Mouse (Mus musculus) forebrain, embryonic 12.5 days (tissue): Measurements from ENCODE around the gene Cant1. TPM values are rescaled to one million over a fixed set of nuclear protein-coding genes. Genes with fewer than 3 reads are reported as not detected.

ENCODE experiments used
- ATAC-seq: fragments of 200-750 bp; cut with Nextera tagmentation; 2 replicates; pipeline ENCODE4 v1.8.0; 2017; ENCODE audit warnings: moderate TSS enrichment; ENCODE audit not compliant: low FRiP score
- H3K27ac ChIP-seq: fragments of 300-500 bp; sonication (generic); 2 replicates; pipeline ENCODE4 v1.5.1; 2016; ENCODE audit warnings: mild to moderate bottlenecking
- H3K27me3 ChIP-seq: fragments of 300-500 bp; sonication (generic); 2 replicates; pipeline ENCODE4 v1.6.1; 2016; ENCODE audit warnings: mild to moderate bottlenecking
- H3K36me3 ChIP-seq: fragments of 300-500 bp; sonication (generic); replicated peaks from 2 replicates; pipeline ENCODE4 v1.6.1; 2016; ENCODE audit warnings: mild to moderate bottlenecking
- H3K4me1 ChIP-seq: fragments of 300-500 bp; sonication (generic); 2 replicates; pipeline ENCODE4 v1.6.1; 2016
- H3K4me2 ChIP-seq: fragments of 300-500 bp; sonication (generic); 2 replicates; pipeline ENCODE4 v1.6.1; 2016; ENCODE audit warnings: mild to moderate bottlenecking, moderate library complexity
- H3K4me3 ChIP-seq: fragments of 300-500 bp; sonication (generic); replicated peaks from 2 replicates; pipeline ENCODE4 v1.5.1; 2016; ENCODE audit warnings: mild to moderate bottlenecking
- H3K9ac ChIP-seq: fragments of 300-500 bp; sonication (generic); 2 replicates; pipeline ENCODE4 v1.6.1; 2016; ENCODE audit warnings: mild to moderate bottlenecking
- H3K9me3 ChIP-seq: fragments of 300-500 bp; sonication (generic); 2 replicates; pipeline ENCODE4 v1.6.1; 2016
- WGBS: fragments of 180-500 bp; shearing (Covaris S2); methylation state at CpG from one replicate; pipeline ENCODE4 v1.1.7; 2016; 5-methylcytosine and 5-hydroxymethylcytosine counted together
- polyA plus RNA-seq: library from polyadenylated mRNA; unstranded; fragments of >200 nt; fragmentation: Nextera tagmentation; extraction: Ambion mirVana; gene quantifications from 2 replicates; pipeline ENCODE4 v1.2.1, GENCODE M21; 2016

The Cant1 gene
- polyA plus RNA-seq, 1 experiment from 2014 or later, result 27.0 TPM

DNA sequence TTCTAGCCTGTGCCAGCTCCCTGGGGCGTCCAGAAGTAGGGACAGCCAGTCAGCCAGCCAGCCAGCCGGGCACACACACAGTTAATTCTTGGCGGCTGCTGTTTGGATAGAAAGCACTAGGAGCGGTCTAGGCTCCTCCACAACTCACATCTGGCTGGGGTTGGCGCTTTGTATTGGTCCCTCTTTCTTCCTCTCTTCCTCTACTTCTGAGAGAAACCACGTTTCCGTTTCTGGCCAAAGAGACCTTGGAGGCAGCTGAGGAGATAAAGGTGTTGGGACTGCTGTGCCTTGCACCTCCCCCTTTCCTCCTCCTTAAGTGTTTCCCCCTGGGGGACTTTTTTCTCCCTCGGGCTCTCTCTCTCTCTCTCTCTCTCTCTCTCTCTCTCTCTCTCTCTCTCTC, 9.1 kb upstream of the Cant1 start, which contains the start of gene C1qtnf1:
TSS of gene C1qtnf1 (plus strand) at position 218 of the 400 bp plus-strand sequence.
- H3K4me3 ChIP-seq, result peak within 1 kb of the TSS; percentile 0
- WGBS, result under 1% methylated on average over 8 of the region's 8 CpGs

DNA sequence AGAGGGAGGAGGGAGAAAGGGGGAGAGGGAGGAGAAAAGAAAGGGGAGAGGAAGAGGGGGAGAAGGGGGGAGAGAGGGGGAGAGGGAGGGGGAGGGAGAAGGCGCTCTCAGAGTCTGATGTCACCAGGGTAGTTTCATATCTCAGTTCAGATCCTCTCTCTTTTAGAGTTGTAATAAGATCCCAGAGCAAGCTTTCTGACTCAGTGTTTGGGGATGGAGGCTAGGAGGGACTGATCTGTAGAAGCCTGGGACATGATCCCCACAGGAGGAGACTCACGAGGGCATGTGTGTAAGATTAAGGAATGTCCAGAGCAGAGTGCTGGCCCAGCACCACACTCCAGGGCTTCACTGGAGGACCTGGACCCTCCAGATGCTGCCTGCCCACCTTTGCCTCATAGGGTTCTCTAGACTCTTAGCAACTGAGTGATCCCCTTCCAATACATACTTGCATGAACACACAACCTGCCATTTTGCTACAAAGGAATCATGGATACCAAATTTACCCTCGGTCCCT, 8.4 kb upstream of the Cant1 start:
- no peak overlapping the region for H3K4me3 ChIP-seq
- peaks cover 18% of the 10 kb centered on the region for H3K27me3 ChIP-seq
- no peak overlapping the region; the same call in 1 of the 2 replicates for H3K4me2 ChIP-seq
- H3K36me3 ChIP-seq, result no peaks in the 10 kb centered on the region
- H3K9me3 ChIP-seq, result no peaks in the 10 kb centered on the region
- H3K9ac ChIP-seq, result no peak overlapping the region
- WGBS, result 55% methylated on average over 3 of the region's 3 CpGs
- H3K4me1 ChIP-seq, result peaks cover 35% of the 10 kb centered on the region
- no peak overlapping the region for H3K27ac ChIP-seq
- ATAC-seq, result no peak

More for the DNA sequence above, 9.1 kb upstream of the Cant1 start, which contains the start of gene C1qtnf1:
- Histone ChIP-seq H3K36me3 (no peaks in the 10 kb centered on the region), H3K27ac (no peak within 1 kb of the TSS), H3K4me1 (peaks cover 35% of the 10 kb centered on the region), H3K4me2 (peak within 1 kb of the TSS; percentile 38), H3K9me3 (no peaks in the 10 kb centered on the region), H3K27me3 (peaks cover 18% of the 10 kb centered on the region), H3K9ac (peak within 1 kb of the TSS; percentile 9; the same call in 1 of the 2 replicates)
- no peak for ATAC-seq

DNA sequence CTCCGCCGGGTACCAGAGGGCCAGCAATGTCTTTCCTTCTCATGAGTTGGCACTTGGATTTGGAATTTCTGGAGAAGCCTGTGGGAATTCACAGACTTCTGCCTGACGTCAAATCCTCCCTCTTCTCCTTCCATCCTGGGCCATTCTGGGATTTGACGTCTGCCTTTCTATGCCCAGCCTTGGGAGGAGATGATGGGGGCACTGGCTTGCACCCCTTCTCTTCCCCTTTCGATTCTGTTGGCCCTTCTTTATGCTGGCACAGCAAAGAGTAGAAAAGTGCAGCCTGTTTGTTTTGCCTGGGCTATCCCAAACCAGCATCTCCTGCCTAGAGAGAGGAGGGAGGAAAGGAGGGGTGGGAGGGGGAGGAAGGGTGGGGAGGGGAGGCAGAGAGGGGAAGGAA, 7.9 kb upstream of the Cant1 start:
- Histone ChIP-seq H3K9ac (no peak overlapping the region), H3K4me2 (no peak overlapping the region), H3K27ac (no peak overlapping the region), H3K4me1 (peaks cover 35% of the 10 kb centered on the region), H3K27me3 (peaks cover 18% of the 10 kb centered on the region), H3K4me3 (no peak overlapping the region), H3K9me3 (no peaks in the 10 kb centered on the region), H3K36me3 (no peaks in the 10 kb centered on the region)
- ATAC-seq, result no peak
- 75% methylated on average over 5 of the region's 5 CpGs for WGBS

DNA sequence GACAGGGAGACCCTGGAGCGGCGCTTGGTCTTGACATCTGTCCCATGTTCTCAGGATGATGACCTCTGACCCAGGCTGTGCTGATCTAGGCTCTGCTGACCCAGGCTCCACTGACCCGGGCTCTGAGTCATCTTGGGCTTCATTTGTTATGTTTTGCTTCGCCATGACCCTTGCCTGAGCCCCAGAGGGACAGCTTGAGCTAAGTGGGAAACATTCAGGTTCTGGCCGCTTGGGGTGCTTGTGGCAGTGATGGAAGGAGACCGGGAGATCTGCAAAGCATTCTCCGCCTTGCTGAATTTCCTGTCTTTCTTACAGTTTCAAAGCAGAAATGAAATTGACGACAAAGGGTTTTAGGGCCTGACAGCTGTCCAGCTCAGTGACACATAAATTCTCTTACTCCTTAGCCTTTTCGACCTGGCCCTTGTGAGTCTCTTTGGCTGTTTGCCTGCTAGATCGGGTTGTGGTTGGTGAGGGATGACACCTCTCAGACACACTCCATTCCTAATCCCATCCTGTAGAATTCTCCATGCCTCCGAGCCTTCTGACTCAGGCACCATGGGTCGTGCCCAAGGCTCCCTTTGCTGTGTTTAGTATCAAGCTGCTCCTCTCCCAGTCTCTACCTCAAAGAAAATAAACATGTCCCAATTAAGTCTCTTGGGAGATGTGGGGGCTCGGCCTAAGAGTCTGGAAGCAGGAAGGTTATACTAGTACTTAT, 5.9 kb upstream of the Cant1 start:
- Histone ChIP-seq H3K9ac (no peak overlapping the region), H3K4me2 (no peak overlapping the region), H3K4me3 (no peak overlapping the region), H3K27ac (no peak overlapping the region), H3K36me3 (no peaks in the 10 kb centered on the region), H3K4me1 (peaks cover 31% of the 10 kb centered on the region), H3K27me3 (peaks cover 18% of the 10 kb centered on the region), H3K9me3 (no peaks in the 10 kb centered on the region)
- WGBS, result 73% methylated on average over 13 of the region's 13 CpGs
- ATAC-seq, result no peak

- Histone ChIP-seq H3K27me3 (peaks cover 18% of the 10 kb centered on the region), H3K36me3 (no peaks in the 10 kb centered on the region), H3K9me3 (no peaks in the 10 kb centered on the region), H3K4me3 (no peak overlapping the region), H3K27ac (0 out of 2 replicates have a peak overlapping the region, but pooled peaks have one; percentile 25), H3K4me2 (peak overlapping the region; percentile 37), H3K4me1 (peaks cover 30% of the 10 kb centered on the region), H3K9ac (peak overlapping the region; percentile 25; the same call in 1 of the 2 replicates)
- 6% methylated on average over 18 of the region's 18 CpGs for WGBS
- ATAC-seq, result 0 out of 2 replicates have a peak, but pooled peaks have one; percentile 36
Measured at GRCm38 (mm10) chr11:118423266-118423971, 4.5 kb upstream of the Cant1 start.

DNA sequence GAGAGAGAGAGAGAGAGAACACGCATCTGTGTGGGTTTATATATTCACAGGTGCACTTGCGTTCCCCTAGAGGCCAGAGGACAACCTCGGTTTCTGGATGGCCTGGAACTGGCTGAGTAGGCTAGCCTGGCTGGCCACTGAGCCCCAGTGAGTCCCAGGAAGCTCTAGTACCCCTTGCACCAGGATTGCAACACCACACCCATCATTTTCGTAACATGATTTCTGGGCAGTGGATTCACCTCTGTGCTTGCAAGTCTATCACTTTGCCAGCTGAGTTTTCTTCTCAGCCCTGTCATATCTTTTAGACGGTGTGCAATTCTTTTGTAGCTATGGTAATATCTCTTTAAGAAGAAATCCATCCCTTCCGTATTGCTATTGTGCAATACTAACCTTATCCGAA, 1.4 kb upstream of the Cant1 start:
- Histone ChIP-seq H3K27ac (no peak overlapping the region), H3K9ac (no peak overlapping the region), H3K9me3 (no peaks in the 10 kb centered on the region), H3K4me3 (no peak overlapping the region), H3K4me2 (no peak overlapping the region), H3K36me3 (peaks cover 6% of the 10 kb centered on the region), H3K27me3 (no peaks in the 10 kb centered on the region; the same call in none of the 2 replicates), H3K4me1 (peaks cover 38% of the 10 kb centered on the region)
- no peak for ATAC-seq
- WGBS, result 85% methylated on average over 7 of the region's 7 CpGs

- peaks cover 21% of the 10 kb centered on the region for H3K36me3 ChIP-seq
- no peaks in the 10 kb centered on the region for H3K9me3 ChIP-seq
- peak overlapping the region; percentile 74 for H3K27ac ChIP-seq
- H3K9ac ChIP-seq, result peak overlapping the region; percentile 92
- peak; percentile 25; the same call in 1 of the 2 replicates for ATAC-seq
- peak overlapping the region; percentile 74 for H3K4me2 ChIP-seq
- WGBS, result 5% methylated on average over 12 of the region's 12 CpGs
- no peaks in the 10 kb centered on the region for H3K27me3 ChIP-seq
- H3K4me3 ChIP-seq, result peak overlapping the region; percentile 93
- peaks cover 29% of the 10 kb centered on the region for H3K4me1 ChIP-seq
Measured at GRCm38 (mm10) chr11:118418442-118418833, 448 bp downstream of the Cant1 start.

DNA sequence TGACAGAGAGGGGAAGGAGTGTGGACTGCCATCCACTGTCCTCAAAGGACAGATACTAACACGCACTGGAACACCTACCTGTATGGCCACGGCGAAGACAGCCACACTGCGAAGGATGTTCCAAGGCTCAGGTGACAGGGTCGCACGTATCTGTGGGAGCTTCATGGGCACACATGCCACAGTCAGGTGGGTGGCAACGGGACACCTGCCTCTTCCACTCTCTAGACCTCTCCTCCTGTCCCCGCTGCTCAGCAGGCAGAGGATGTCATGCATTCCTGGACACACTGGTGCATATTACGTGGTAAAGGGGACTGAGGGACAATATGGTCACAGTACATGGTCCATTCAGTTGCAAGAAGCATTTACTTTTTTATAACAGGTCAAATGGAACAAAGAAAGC, 1.4 kb downstream of the Cant1 start:
- H3K36me3 ChIP-seq, result peaks cover 21% of the 10 kb centered on the region
- H3K27me3 ChIP-seq, result no peaks in the 10 kb centered on the region
- H3K9me3 ChIP-seq, result no peaks in the 10 kb centered on the region
- no peak overlapping the region for H3K4me3 ChIP-seq
- no peak overlapping the region; the same call in 1 of the 2 replicates for H3K4me2 ChIP-seq
- 92% methylated on average over 9 of the region's 9 CpGs for WGBS
- ATAC-seq, result no peak
- H3K27ac ChIP-seq, result no peak overlapping the region
- H3K9ac ChIP-seq, result peak overlapping the region; percentile 92; the same call in 1 of the 2 replicates
- H3K4me1 ChIP-seq, result peaks cover 27% of the 10 kb centered on the region

- Histone ChIP-seq H3K9me3 (no peaks in the 10 kb centered on the region), H3K36me3 (peaks cover 35% of the 10 kb centered on the region), H3K4me2 (no peak overlapping the region), H3K4me1 (peaks cover 27% of the 10 kb centered on the region), H3K9ac (no peak overlapping the region), H3K27me3 (no peaks in the 10 kb centered on the region), H3K27ac (no peak overlapping the region), H3K4me3 (no peak overlapping the region)
- ATAC-seq, result no peak
- WGBS, result 92% methylated on average over 7 of the region's 7 CpGs
Measured at GRCm38 (mm10) chr11:118416046-118416445, 2.8 kb downstream of the Cant1 start.

- H3K9ac ChIP-seq, result no peak overlapping the region
- no peak overlapping the region for H3K4me2 ChIP-seq
Measured at GRCm38 (mm10) chr11:118415630-118416029, 3.3 kb downstream of the Cant1 start.

GRCm38 (mm10) chr11:118414270-118414669, 4.6 kb downstream of the Cant1 start:
- no peaks in the 10 kb centered on the region for H3K27me3 ChIP-seq
- no peaks in the 10 kb centered on the region for H3K9me3 ChIP-seq
- no peak overlapping the region for H3K4me2 ChIP-seq
- no peak overlapping the region for H3K4me3 ChIP-seq
- peaks cover 21% of the 10 kb centered on the region for H3K4me1 ChIP-seq
- no peak overlapping the region for H3K27ac ChIP-seq
- no peak overlapping the region for H3K9ac ChIP-seq
- H3K36me3 ChIP-seq, result peaks cover 52% of the 10 kb centered on the region
- WGBS, result 93% methylated on average over 5 of the region's 5 CpGs
- ATAC-seq, result no peak

More at GRCm38 (mm10) chr11:118415630-118416029, 3.3 kb downstream of the Cant1 start:
- H3K9me3 ChIP-seq, result no peaks in the 10 kb centered on the region
- WGBS, result 90% methylated on average over 6 of the region's 6 CpGs
- peaks cover 39% of the 10 kb centered on the region for H3K36me3 ChIP-seq
- H3K27ac ChIP-seq, result no peak overlapping the region
- H3K4me1 ChIP-seq, result peaks cover 27% of the 10 kb centered on the region
- no peak overlapping the region for H3K4me3 ChIP-seq
- no peaks in the 10 kb centered on the region for H3K27me3 ChIP-seq
- ATAC-seq, result no peak

- Histone ChIP-seq H3K36me3 (peaks cover 59% of the 10 kb centered on the region), H3K9me3 (no peaks in the 10 kb centered on the region), H3K4me2 (no peak overlapping the region), H3K27ac (no peak overlapping the region), H3K27me3 (no peaks in the 10 kb centered on the region), H3K4me3 (no peak overlapping the region), H3K4me1 (peaks cover 16% of the 10 kb centered on the region), H3K9ac (no peak overlapping the region)
- WGBS, result 88% methylated on average over 4 of the region's 4 CpGs
- ATAC-seq, result no peak
Measured at GRCm38 (mm10) chr11:118413055-118413454, 5.8 kb downstream of the Cant1 start.
